Mouse (Mus musculus): Measurements from ENCODE around the gene Mlxipl.

Gene Mlxipl

DNA sequence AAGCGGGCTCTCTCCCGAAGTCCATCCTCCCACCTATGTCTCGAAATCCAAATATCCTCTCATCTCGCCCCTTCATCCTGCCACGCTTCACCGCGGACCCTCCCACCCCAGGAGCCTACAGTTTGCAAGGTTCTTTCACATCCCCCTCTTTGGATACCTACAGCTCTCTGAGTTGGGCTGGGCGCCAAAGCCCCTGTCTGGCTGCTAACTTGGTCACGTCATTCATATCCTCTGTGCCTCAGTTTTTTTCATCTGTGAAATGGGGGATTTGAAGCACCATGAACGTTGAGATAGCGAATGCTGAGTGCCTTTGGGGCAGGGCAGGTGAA lies 11.2 kb upstream of the Mlxipl start:
- DNase-seq (ENCODE audit: low spot score in 2 of 2): peak in 1 of 2 experiments; percentile 45

- DNase-seq (ENCODE audit: low spot score in 2 of 2): no peak
These were observed 10.1 kb upstream of the Mlxipl start for GRCm38 (mm10) chr5:135079578-135079977.

DNA sequence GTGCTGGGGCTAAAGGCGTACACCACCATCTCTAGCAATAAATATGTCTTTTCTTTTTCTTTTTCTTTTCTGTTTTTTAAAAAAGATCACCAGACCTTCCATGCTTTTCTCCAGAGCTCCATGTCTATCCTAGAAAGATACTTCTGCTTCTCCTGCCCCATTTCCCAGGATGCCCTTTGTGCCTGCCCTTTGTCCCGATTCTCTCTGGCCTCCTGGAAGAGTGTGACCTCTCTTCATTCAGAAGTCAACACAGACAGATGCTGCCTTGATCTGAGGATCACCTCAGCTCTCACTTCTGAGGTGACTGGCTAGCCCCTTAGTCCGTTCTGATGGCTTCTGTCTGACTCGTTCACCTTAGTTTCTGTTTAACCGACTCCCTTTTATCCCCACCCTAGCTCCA lies 9.2 kb upstream of the Mlxipl start:
- no peak for DNase-seq (ENCODE audit: low spot score in 2 of 2)

DNA sequence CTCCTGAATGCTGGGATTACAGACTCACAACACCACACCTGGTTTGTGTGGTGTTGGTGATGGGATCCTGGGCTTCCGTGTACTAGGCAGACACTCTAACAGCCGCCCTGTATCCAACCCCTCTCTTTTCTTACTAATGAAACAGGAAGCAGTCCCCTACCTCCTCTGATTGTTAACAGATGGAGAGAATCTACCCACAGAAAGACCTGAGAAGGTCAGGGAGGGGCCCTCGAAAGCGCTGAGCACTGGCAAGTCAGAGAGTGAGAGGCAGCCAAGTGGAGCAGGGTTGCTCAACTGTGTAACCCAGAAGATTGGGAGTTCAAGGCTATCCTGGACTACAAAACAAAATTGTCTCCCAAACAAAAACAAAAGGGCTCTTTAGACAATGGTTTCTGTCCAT lies 2.8 kb upstream of the Mlxipl start:
- no peak for DNase-seq (ENCODE audit: low spot score in 2 of 2)

- DNase-seq (ENCODE audit: low spot score in 2 of 2): no peak
These were observed 11.3 kb downstream of the Mlxipl start for GRCm38 (mm10) chr5:135100981-135101380.

- no peak for DNase-seq (ENCODE audit: low spot score in 2 of 2)
These were observed 14.4 kb downstream of the Mlxipl start for GRCm38 (mm10) chr5:135103999-135104660.

DNA sequence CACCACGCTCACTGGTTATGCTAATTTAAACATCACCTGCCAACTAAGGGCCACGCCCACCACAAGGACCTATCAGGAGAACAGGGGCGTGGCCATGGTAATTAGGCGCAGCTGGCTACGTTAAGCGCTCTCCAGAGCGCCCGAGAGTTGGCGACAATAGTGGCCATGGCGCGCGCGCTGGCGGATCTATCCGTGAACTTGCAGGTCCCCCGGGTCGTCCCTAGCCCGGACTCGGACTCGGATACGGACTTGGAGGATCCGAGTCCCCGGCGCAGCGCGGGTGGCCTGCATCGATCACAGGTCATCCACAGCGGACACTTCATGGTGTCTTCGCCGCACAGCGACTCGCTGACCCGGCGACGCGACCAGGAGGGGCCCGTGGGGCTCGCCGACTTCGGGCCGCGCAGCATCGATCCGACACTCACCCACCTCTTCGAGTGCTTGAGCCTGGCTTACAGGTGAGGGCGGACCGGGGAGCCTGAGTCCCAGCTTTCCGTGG lies 17.1 kb downstream of the Mlxipl start:
- DNase-seq (ENCODE audit: low spot score in 2 of 2): peak; percentile 68 to 69

- DNase-seq (ENCODE audit: low spot score in 2 of 2): peak in 1 of 2 experiments; percentile 11
These were observed 18.1 kb downstream of the Mlxipl start for GRCm38 (mm10) chr5:135107521-135108501.

DNA sequence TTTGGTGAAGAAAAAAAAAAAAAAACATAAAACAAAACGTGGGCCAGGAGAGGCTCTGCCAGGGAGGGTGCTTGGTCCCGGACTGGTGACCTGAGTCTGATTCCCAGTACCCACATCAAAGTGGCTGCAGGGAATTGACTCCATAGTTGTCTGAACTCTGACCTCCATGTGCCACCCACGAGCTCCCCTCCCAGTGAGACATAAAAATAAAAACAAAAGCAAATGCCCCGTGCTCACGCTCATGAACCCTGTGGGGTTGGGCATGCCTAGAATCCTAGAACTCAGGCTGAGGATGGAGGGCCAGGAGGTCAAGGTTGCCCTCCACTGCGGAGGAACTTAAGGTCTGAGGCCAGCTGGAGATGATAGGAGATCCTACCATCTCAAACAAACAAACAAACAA lies 19.3 kb downstream of the Mlxipl start:
- DNase-seq (ENCODE audit: low spot score in 2 of 2): no peak

GRCm38 (mm10) chr5:135109426-135109825 lies 19.7 kb downstream of the Mlxipl start:
- DNase-seq (ENCODE audit: low spot score in 2 of 2): no peak

DNA sequence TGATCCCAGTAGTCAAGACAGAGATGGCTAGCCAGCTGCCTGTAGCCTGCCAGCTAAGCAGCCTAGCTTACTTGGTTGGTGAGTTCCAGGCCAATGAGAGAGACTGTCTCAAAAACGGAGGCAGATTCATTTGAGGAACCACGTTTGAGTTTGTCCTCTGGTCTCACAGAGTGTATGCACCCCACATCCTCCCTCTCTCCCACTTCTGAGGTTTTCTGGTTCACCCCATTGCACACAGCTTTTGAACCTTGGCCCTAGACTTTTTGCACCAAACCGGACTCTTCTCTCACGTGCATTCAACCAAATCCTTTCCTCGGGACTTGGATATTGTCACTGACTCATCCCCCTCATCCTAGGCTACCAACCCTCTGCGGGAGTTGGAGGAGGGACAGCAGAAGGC lies 20.3 kb downstream of the Mlxipl start:
- no peak for DNase-seq (ENCODE audit: low spot score in 2 of 2)

DNA sequence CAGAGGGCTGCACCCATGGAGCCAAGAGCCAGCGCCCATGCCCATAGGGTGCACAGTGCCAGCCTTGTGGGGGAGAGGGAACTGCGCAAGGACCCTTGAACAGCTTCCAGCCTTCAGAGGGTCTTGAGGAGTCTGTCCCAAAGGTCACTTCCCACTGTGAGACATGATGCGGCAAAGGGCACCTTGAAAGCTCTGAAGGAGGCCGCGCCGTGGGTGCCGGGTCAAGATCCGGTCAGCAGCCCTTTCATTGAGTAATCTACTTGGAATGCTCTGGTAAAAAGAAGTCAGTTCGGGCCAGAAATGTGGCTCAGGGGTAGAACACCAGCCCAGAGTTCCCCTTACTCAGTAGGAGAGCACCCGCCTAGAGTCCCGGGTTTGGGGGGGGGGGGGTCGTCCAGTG lies 24.1 kb downstream of the Mlxipl start:
- DNase-seq (ENCODE audit: low spot score in 2 of 2): no peak

DNA sequence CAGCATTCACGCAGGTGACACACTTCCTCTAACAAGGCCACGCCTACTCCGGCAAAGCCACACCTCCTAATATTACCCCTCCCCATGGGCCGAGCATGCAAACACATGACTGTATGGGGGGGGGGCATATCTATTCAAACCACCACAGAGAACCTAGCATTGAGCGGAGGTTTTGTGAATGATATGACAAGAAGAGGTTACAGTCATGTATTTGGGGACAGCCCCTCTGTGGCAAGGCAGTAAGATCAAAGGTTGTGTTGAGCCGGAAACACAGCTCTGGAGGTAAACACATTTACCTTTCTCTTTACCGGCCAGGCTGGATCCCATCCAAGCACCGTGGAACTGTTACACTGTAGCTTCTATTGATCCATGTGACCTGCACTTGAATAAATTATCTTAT lies 25.6 kb downstream of the Mlxipl start:
- DNase-seq (ENCODE audit: low spot score in 2 of 2): no peak

- peak in 1 of 2 experiments; percentile 24 for DNase-seq (ENCODE audit: low spot score in 2 of 2)
These were observed 28.9 kb downstream of the Mlxipl start for GRCm38 (mm10) chr5:135118589-135119081.

- DNase-seq (ENCODE audit: low spot score in 2 of 2): no peak
These were observed 31.1 kb downstream of the Mlxipl start for GRCm38 (mm10) chr5:135120753-135121152.

- peak; percentile 29 to 45 for DNase-seq (ENCODE audit: low spot score in 2 of 2)
These were observed 36.4 kb downstream of the Mlxipl start for GRCm38 (mm10) chr5:135126121-135126520.

GRCm38 (mm10) chr5:135127669-135128068 lies 38.0 kb downstream of the Mlxipl start:
- DNase-seq (ENCODE audit: low spot score in 2 of 2): peak in 1 of 2 experiments; percentile 11

DNA sequence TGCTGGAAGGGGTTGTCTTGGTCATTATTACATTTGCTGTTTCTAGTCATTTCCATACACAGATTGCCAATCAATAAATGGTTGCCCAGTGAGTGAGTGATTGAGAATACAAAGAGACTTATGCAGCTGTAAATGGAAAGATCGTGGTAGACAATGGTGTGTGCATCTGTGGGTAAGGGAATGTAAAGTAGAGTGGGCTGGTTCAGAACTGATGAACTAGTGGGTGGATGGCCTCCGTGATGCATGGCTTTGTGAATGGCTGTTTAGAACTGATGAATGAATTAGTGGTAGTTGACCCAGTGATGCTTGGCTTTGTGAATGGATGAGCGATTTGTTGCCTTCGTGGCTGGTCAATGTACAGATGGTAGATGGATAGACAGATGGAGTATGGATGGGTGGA lies 40.1 kb downstream of the Mlxipl start:
- no peak for DNase-seq (ENCODE audit: low spot score in 2 of 2)

- no peak for DNase-seq (ENCODE audit: low spot score in 2 of 2)
These were observed 44.2 kb downstream of the Mlxipl start for GRCm38 (mm10) chr5:135133736-135134405.

- DNase-seq (ENCODE audit: low spot score in 2 of 2): no peak
These were observed 44.8 kb downstream of the Mlxipl start for GRCm38 (mm10) chr5:135134534-135134933.

GRCm38 (mm10) chr5:135139881-135140280 lies 50.2 kb downstream of the Mlxipl start:
- no peak for DNase-seq (ENCODE audit: low spot score in 2 of 2)

- no peak for DNase-seq (ENCODE audit: low spot score in 2 of 2)
These were observed 54.8 kb downstream of the Mlxipl start for GRCm38 (mm10) chr5:135144469-135144868.
